Mouse (Mus musculus) NIH3T3 (cell line): ENCODE measurements around the gene Gabbr2.

Source experiments
- DNase-seq: peaks from one replicate; pipeline ENCODE4 v3.0.0-alpha.2; 2012; ENCODE audit warnings: low read depth

Gene Gabbr2

GRCm38 (mm10) chr4:46710523-46710922, 281.1 kb downstream of the Gabbr2 start:
- no peak for DNase-seq

GRCm38 (mm10) chr4:46710018-46710417, 281.7 kb downstream of the Gabbr2 start:
- no peak for DNase-seq

- no peak for DNase-seq
Measured at GRCm38 (mm10) chr4:46709492-46709891, 282.2 kb downstream of the Gabbr2 start.

DNA sequence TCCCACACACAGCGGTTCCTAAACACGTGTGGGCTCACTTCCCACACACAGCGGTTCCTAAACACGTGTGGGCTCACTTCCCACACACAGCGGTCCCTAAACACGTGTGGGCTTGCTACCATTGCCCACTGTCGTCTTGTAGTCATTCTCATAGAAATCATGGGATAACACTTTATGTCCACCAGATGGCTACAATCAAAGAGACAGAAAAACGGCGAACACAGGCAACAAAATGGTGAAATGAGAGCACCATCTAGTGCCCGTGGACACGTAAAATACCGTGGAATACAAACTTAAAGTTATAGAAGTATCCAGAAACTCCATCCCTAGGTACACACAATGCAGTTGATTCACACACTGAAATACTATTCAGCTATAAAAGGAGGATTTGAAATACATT, 285.9 kb downstream of the Gabbr2 start:
- peak; percentile 33 for DNase-seq

GRCm38 (mm10) chr4:46703146-46703545, 288.5 kb downstream of the Gabbr2 start:
- peak; percentile 3 for DNase-seq

DNA sequence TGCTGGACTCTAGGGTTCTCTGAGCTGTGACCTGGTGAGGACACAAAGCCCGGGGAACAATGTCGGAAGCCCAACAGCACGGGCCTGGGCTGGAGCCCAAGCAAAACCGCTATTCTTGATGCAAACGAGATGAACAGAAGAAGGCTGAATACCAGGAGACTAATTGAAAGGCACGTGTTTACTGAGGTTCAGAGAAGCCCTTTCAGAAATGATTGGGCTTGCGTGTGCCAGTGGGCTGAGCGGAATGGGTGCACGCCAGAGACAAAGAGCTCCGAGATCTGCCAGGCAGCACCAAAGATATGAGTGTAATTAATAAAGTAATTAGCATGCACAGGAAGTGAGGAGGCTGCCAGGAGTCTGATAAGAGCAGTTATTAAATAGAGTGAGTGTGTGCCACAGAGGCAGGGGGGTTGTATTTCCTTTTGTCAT, 291.4 kb downstream of the Gabbr2 start:
- no peak for DNase-seq

GRCm38 (mm10) chr4:46696467-46696866, 295.2 kb downstream of the Gabbr2 start:
- no peak for DNase-seq

DNA sequence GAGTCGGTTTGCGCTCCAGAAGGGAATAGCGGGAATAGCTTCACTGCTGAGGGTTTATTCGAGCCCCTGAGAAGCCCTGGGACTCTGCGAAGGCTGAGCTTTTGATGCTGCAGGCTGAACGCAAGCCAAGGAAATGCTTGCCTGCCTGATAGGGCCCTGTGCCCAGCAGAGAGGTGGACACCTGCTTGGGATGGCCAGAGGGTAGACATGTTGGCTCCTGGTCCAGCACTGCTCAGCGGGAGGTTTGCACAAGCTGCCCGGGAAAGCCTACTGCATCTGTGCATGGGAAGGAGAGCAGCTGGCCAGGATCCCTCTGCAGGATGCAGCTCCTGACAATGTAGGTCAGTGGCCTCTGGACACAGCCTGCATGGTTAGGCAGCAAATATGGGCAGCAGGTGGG, 301.1 kb downstream of the Gabbr2 start:
- no peak for DNase-seq

DNA sequence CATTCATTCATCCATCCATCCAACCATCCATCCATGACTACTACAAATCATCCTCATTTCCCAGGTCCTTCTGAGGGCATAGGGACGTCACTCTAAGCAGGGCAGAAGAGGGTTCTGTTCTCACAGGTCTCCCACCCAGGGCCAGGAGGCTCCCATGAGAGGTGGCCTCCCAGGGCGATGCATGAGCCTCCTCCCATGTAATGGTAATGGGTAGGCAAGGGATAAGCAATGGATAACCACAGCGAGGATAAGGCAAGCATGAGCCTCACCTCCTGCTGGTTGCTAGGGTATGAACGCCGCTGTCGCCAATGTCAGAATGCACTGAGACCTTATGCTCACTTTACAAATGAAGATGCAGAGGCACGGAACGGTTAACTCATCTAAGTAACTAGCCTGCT, 301.7 kb downstream of the Gabbr2 start:
- no peak for DNase-seq

DNA sequence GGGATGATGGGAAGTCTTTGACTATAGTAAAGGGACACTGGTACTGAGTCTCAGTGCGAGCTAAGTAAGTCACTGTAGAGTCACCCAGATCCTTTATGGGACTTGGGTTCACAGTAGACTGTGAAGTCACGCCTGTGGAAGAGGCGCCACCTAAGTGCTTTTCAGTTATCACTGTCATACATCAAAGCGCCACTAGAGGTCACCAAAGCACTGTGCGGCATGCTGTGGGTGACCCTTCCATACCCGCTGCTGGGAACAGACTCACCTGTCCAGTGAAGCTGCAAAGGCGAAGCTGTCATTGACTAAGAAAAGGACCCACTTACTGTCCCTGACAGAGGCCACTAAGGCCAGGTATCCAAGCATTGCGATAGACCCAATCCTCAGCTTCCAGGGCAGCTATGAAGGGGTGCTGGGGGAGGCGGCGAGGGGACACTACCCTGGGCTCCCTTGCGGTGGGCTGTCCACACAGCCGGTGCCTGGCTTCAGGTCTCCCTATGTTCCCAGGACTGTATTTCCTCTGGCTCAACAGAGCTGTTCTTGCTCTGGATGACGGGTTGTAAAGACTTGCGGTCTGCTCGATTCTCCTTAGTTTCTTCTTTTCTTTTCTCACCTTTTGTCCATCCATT, 302.2 kb downstream of the Gabbr2 start:
- peak; percentile 75 for DNase-seq

- no peak for DNase-seq
Measured at GRCm38 (mm10) chr4:46688213-46688832, 303.4 kb downstream of the Gabbr2 start.

GRCm38 (mm10) chr4:46684160-46684559, 307.5 kb downstream of the Gabbr2 start:
- DNase-seq, result no peak

DNA sequence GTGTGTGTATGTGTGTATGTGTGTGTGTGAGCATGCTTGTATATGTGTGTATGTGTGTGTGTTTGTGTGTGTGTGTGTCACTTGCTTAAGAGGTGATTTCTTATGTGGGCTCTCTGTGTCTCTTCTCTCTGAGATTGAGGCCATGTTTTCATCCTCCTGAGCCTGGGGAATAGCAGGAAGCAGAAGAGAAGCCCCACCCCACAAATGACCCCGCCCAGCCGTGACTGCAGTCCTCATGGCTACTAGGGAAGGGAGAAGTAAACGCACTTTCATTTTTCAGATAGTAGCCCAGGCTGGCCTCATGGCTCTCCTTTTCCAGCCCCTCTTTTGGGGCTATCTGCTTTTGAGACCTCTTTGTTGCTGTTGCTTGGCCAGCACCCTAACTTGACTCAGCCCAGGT, 315.0 kb downstream of the Gabbr2 start:
- DNase-seq, result no peak

DNA sequence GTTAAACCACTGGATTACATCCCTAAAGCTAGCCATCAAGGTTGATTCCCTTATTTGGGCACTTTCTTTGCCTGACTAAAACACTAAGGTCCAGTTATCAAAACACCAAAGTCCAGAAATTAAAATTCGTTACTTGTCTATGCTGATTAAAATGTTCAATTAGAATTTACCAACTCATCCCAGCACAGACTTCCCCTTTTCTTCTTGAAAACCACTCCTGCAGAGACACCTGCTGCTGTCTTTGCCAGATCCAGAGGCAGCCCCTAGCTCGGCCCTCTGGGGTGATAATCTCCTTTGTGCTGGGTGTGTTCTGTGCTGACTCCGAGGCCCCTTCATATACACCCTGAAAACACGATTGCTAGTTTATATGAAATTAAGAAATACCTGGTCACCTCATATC, 315.7 kb downstream of the Gabbr2 start:
- no peak for DNase-seq

DNA sequence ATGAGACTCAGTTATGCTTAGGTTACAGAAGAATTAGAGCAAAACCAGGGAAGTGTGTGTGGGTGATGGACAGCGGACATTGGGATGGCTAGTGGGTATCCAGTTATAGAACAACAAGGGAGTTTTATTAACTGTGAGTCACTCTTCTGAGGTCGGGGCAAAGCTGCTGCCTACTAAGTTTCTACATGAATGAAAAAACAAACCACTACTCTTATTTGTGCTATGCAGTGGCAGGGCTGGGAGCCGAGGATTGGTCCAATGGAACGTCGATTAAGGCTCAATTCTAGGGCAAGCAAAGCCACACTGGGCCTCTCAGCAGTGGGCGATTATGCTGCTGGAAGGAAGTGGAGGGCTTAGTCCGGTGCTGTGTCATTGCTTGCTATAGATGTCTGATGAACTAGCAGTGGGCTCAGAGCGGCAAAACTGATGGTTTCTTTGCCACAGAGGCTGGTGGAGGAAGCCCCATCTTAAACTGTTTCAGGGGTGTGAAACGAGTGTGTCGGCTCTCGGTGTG, 316.3 kb downstream of the Gabbr2 start:
- DNase-seq, result no peak

DNA sequence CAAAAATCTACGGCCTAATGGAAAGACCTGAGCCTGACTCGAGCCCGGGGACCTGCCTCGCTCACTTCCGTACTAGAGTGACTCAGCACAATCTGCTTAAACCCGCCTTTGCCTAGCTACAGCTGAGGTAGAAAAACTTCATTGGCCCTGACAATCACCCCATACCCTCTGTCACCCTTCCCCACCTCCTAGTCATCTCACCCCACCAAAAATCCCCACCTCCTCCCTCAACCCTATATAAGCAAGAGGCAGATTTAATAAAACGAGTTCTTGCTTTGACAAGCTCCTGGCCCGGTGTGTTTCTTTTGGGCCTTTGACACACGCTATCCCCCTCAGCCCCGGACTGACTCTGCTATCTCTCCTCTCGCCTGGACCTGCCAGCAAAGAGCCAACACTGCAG, 323.1 kb downstream of the Gabbr2 start:
- no peak for DNase-seq

DNA sequence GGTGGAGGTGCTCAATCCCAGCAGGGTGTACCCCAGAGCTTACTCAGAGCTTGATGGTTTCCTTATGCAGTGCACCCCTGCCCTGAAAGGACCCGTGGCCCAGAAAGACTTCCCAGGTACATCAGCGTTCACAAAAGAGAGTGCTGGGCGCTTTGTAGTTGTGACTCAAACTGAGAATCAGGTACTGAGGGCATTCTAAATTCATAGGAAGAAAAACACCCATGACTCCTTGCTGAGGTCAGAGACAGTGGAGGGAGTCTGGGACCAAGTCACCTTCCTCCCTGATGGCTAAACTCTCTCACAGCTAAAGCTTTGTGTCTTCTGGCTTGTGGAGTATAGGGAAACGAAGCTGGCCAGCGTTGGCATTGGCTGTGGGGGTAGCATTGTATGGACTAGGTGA, 325.3 kb downstream of the Gabbr2 start:
- no peak for DNase-seq

GRCm38 (mm10) chr4:46665371-46665774, 326.3 kb downstream of the Gabbr2 start:
- DNase-seq, result no peak

DNA sequence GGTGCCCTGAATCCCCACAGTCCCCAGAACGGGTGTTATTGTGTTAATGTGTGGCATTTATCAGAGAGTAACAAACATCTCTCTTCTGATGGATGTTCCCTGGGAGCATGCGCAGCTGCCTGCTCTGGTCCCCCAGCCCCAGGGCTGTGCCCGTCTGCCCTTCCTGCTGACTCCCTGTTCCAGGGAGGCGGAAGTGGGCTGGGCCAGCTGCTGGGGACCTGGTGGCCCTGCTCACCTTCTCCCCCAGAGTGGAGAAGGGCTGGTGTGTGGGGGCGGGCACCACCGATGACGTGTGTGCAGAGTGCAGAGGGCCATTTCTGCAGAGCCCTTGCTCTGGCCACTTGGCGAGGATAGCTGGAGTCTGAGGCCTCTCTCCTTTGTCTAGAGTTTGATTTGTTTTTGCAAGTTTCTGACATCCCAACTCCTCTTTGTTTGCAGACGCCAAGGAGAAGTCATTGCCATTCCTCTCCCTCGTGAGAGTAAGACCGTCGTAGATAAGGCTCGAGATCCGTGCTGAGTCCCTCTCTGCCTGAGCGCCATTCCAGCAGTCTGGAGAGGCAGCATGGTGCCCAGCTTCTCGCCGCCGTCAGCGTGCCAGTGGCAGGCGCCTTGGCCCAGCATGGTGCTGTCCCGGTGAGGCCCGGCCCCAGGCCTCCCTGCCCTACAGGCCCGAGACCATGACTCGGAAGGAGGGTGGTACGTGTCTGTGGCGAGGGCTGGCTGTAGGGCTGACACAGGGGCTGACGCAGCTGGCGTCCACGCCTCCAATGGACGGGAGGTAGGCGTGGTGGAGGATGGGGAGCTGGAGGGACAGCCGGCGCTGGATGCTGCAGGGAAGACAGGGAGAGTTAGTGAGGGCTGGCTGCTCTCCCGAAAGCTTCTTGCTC, 327.3 kb downstream of the Gabbr2 start:
- peak; percentile 60 for DNase-seq

DNA sequence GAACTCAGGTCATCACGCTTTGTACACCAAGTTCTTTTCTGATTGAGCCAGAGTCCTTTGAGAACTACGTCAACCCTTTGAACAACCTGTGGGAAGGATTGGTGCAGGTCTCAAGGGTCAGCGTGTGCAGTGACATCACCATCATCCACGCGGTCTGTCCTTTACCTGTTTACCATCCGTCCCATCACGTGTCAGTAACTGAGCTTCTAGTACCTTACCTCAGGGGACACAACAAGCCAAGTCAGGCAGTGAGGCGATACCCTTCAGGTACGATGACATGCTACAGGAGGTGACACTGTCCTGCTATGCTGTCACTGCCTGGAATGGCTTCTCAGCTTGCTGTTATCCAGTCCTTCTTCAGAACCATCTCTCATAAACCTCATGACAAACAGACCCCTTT, 330.2 kb downstream of the Gabbr2 start:
- DNase-seq, result no peak

DNA sequence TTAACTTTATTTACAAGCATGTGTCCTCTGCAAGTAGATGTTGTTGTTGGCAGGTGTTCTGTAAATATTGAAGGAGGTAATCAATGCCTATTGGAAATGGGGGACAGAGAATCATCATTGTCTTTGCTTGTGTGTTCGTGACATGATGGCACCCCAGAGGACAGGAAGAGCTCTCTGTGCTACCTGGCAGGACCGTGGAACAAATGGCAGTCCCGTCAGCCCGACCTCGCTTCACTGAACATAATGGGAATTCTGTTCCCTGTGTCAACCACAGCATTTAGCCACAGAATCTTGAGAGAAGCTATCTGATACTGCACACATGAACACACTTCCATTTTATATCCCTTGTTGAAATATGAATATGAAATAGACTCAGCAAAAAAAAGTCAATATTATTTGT, 332.7 kb downstream of the Gabbr2 start:
- no peak for DNase-seq

GRCm38 (mm10) chr4:46657116-46657515, 334.6 kb downstream of the Gabbr2 start:
- peak; percentile 84 for DNase-seq

DNA sequence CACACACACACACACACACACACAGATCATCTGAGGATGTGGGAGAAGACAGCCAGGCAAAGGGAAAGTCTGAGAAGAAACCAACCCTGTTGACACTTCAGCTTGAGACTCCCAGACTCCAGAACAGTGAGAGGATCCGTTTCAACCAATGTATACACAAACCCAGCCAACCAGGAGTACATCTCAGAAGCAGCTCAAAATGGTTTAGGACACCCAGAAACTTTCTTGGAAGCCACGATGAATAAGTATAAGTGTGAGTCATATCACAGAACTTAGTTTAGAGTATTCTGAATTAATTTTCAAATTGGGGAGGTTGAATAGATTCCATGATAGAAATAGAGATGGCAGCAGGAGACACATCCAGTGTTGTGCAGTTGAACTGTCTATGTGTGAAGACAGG, 335.7 kb downstream of the Gabbr2 start:
- no peak for DNase-seq
